Mouse (Mus musculus): ENCODE measurements at regions not wholly inside any gene's neighbourhood (a gene's known extent, or its start where the extent isn't known, plus 50 kb on each side); places are given as distances from the start of the nearest gene placed in this dataset.

DNA sequence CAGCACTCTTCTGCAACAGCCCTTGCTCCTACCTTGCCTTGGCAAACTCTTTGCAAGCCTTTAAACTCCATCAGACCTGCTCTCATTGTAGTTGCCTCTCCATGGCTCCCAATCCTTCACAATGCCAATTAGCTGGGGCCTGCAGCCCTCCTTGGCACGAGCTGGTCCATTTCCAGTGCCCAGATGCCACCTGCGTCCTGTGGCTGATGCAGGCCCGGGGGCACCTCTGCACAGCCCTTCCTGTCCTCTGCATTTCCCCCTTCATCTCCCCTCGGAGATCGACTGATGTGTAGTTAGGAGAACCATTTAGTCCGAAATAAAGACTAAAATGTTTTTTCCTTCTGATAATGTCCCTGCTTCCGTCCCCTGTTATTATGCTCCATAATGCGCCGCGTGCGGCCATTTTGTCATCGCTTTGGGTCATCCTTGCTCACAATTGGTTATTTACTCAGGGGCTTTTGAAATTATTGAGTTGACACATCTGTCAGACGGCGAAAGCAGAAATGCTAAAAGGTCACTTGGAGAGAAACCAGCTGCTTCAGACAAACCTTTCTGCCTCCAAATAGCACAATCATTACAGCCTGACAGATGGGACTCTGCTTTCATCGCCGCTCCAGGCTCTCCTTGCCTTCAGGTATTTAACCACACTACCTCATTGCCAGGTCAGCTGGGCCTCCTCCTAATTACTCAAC is 250.0 kb upstream of the Fam92a start:
- DNase-seq (ENCODE audit: low spot score in 2 of 2) = no peak

DNA sequence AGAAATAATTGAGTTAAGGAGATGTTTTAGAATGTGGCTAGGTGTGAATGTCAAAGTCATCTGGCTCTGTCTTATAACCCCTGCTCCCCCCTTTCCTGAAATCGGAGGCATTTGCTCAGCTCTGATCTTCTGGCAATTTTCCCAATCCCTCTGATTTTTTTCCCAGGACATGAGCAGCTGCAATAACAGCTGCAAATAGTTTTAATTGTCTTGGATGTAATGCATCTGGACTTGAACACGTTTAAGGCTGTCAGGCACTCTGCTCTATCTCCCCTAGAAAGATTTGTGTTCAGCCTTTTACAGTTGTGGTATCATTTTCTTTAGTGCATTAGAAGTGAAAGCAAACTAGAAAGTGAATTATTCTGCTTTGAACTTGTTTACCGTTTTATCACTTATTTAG is 246.3 kb upstream of the Fam92a start:
- DNase-seq (ENCODE audit: low spot score in 2 of 2) = no peak

DNA sequence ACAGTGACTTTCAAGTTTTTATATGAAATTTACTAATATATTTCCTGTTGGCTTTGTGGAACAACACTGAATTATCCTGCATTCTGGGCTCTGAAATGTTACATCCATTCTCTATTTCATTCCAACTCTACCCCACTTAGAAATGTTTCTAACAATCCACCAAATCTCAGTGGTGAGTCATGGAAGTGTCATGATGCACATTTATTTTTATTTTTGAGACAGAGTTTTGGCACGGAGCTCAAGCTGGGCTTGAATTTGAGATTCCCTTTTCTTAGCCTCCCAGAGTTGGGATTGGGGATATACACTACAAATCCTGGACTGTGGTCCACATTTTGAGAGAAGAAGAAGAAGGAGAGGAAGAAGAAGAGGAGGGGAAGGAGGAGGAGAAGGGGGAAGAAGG is 223.5 kb upstream of the Fam92a start:
- DNase-seq (ENCODE audit: low spot score in 2 of 2) = no peak

DNA sequence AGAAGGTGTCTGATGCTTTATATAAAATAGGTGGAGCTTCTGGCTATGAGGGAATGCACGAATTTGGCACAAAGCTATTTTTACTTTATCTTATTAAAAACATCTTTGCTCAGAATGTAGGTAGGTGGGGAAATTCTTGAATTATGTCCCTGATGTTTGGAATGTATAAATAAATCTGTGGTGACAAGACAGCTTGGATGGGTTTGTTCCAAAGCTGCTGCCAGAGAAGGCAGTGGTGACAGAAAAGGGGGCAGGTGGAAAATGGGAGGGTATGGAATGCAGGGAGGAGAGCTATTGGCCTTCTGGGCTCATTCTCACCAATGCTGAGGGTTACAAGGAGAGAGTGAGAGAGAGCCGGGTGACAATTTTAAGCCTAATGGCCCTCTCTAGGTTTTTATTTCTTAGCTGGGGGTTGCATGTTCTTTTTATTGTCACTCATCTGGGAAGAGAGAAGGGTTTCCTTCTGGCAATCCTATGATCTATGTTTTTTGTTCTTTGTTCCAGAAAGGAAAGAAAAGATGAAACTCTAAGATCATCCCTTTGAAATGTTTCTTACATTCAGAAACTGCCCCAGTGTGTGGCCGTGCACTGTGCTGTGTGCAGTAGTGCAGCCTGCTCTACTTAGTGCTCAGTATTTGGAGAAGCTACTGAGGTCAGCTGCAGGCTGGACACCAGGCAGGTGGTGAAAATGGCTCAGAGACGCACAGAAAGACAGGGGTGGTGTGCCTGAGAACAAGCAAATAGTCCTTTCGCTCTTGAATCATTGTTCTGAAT is 205.2 kb upstream of the Fam92a start:
- DNase-seq (ENCODE audit: low spot score in 2 of 2) = no peak

DNA sequence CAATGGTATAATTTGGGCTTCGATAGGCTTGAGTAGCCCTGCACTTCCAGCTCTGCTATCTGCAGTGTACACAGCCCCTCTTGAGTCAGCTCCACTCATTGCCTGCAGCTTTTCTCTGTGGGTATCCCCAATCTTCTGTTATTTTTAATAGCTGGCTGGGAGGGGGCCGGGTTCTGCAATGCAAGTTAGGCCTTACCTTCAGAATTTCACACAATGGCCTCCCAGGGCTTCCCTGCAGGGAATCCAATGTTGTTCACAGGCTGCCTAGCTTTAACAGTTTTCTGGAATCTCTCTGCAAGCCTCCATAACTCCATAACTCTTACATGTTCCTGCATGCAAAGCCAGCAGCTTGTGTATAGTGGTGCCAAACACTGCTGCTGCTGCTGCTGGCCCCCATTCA is 197.7 kb upstream of the Fam92a start:
- no peak for DNase-seq (ENCODE audit: low spot score in 2 of 2)

DNA sequence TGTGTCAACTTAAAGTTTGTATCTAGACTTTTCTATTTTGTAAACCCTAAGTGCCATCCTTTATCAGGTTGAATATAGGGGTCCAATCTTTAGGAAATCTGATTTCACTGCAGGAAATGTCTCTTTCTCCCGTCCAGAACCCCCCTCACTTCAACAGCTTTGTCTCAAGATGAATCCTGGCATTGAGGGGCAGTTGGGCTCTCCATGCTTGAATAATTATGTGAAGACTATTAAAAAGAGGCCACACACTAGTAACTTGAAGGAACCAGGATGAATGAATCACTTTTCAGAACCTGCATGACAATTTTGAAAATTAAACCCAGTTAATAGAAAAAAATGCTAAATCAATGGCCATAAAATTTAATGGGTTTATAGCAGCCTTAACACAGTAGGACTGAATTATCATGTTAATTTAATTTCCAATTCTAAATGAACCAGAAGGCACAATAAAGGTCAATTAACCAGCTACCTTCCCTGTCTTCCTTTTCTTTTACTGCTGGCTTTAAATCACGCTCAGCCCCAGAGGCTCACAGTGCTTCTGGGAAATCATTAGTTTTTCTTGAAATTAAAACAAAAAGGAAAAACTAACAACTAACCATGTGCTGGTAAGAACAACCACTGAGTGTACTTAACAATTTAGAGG is 185.3 kb upstream of the Fam92a start:
- no peak for DNase-seq (ENCODE audit: low spot score in 2 of 2)

DNA sequence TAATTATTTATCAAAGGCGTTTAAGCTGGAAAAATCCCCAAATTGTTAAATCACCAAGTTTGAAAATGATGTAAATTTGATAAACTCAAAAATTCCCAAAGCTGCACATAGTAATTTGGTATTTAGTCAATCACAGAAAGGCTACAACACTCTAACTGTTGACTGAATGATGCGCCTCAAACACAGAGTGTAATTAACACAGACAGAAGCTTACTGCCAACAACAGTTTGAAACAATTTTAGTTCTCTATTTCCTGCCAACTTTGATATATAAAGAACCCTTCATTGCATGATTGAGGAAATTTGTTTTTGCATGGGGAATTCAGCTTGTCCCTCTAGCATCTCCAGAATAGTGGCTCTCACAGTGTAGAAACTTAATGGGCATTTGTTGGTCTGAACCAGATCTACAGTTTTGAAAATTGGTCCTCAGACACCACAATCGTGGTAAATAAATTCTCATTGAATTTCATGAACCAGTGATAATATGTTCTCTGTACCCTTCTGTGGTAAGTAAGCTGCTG is 181.6 kb upstream of the Fam92a start:
- DNase-seq (ENCODE audit: low spot score in 2 of 2) = no peak

DNA sequence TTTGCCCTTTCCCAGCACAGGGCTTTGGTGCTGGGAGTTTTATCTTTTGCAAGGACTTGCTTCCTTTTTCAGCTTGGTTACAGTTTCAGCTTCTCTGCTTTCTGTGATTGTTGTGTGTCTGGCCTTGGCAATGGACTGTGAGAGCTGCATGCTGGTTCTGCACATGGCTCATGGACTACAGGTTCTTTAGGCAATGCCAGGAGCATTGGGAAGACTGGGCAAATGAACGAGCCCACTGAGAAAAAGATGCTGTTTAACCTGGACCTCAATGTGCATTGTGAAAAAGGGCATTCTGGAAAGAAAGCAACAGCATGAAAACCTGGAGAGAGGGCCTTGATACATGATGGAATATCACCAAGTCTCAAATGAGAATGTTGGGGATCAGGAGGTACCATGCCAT is 167.4 kb upstream of the Fam92a start:
- DNase-seq (ENCODE audit: low spot score in 2 of 2) = no peak

DNA sequence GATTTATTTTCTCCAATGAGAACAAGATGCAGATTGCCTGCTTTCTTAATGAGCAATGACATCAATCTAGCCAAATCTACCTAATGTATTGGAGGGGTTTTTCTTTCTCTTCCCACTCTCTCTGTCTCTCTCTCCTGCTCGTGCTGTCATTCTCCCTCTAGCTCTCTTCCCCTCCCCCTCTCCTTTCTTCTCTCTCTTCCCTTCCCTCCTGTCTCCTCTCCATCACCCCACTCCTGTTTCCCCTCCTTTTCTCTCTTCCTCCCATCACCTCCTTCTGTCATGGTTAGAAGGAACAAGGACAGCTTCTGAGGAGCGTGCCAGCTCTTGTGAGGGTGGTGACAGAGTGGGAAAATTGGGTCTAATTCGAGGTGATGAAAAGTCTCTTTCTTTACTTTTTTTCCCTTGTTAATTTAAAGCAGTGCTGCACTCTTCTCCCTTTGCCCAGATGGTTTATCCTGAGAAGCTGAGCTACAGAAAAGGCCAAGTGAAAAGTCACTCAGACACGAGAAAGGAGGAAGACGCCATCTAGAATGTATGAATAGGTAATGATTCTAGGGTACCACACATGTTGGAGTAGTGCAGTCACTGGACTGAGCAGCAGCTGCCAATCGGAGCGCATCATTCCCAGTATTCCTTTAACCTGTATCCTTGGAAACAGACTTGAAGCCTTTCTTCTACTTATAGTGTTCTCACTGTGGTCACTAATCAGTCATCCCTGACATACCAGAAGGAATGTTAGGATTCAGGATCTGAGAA is 163.2 kb upstream of the Fam92a start:
- DNase-seq (ENCODE audit: low spot score in 2 of 2) = no peak

DNA sequence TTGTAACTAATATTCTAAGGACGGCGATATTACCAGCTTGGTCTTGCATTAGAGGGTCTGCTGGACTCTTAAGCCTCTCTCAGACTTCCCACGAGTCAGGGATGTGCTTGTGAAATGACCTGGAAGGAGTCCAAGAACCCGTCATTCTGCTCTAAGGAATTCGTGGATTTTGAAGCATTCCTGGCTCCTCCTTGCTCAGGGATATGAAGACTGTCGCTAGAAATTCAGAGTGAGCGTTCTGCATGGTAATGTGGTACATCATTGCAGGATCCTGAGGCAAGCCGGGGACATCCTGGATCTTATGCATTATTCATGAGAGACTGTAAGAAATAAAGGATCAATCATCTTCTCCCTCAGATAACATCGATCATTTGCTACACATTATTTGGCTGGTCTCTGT is 162.6 kb upstream of the Fam92a start:
- no peak for DNase-seq (ENCODE audit: low spot score in 2 of 2)

DNA sequence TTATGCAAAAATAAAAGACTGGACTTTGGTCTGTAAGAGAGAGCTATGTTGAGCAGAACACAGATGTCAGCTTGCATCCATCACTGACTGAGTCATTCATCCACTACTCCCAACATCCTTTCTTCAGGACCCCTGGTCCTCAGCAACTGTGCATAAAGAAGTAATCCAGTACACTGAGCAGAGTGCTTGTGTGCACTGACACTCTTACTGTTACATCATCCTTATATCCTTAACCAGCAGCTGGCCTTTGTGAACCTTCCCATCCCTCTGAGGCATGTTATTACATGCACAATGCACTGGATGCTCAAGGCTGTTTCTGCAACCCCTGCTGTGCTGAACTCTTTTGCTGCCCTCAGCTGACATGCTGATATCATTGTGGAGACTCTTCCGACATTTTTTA is 144.2 kb upstream of the Fam92a start:
- no peak for DNase-seq (ENCODE audit: low spot score in 2 of 2)

DNA sequence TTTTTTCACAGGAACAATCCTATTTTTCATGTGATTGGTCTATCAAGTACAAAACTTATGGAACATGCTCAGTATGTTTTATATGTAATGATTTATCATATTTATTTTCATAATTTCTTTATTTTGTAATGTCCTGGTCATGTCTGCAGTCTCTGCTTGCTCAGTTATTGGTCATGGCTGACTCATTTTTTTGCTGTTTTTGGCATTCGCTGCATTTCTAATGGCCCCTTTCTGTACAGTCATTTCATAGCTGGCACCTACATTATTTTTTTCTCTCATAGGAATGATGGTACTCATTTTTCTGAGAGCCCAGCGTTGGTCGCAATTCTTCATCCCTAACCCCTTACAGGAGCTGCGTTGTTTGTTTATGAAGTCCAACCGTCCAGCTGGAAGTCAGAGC is 136.5 kb upstream of the Fam92a start:
- DNase-seq (ENCODE audit: low spot score in 2 of 2) = no peak

DNA sequence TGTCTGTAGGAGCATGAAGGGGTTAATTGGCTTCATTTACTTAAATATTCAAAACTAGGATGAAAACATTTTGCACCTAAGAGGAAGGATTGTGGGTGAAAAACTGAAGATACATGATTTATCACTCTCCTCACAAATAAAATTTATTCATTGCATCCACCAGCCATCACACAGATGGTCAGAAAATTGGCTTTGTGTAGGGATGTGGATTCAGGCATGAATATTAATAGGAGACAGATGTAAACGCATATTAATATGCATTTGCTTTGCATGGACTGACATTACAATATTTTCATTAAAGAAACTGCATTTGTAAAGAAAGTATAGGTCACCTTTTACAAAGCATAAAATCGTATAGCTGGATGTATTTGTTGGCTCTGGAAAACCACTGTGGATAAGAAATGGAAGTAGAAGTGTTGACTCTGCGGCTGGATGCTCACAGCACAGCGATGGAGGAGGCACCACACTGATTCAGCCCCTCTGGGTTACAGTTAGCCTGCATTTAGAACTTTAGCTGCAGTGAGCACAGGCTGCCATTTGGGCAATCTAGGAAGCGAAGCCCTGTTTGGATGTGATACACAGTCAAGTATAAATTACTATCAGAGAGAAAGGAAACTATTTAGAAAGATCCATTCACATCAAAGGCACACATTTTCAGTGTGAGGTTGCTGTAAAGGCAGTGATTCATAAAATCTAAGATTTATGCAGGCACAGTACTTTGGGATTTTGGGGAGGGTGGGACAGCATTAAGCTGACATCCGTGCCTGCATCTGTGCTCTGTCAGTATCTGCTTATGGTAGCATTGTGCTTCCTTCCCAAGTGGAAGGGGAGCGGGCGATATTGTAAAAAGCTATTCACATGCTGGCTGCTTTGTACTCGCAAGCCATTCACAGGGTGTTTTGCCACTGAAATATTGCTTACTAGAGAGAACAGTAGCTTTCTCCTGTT is 135.1 kb upstream of the Fam92a start:
- no peak for DNase-seq (ENCODE audit: low spot score in 2 of 2)

DNA sequence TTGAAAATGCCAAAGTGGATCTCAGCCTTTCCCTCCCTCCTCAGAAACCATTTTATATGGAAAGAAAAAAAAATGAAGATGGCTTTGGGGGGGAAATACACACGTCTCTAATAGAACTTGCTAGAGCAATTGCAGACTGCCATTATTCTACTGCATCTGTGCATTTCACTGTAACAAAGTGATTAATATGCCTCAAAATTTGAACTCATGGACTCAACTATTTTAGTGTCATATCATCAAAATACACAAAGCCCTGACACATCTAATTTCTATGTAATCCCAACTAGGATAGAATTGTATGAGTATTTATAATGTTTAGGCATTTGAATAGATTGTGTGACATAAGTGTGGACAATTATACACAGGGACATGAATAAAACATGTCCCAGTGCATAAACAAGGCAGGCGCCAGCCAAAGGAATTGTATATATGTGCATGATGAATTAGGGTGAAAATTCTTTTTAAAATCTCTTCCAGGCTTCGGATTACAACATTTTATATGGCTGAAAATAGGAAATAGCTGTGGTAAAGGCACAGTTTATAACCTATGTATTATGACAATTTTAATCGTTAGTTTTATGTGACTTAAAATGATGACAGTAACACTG is 115.4 kb upstream of the Fam92a start:
- DNase-seq (ENCODE audit: low spot score in 2 of 2) = no peak

DNA sequence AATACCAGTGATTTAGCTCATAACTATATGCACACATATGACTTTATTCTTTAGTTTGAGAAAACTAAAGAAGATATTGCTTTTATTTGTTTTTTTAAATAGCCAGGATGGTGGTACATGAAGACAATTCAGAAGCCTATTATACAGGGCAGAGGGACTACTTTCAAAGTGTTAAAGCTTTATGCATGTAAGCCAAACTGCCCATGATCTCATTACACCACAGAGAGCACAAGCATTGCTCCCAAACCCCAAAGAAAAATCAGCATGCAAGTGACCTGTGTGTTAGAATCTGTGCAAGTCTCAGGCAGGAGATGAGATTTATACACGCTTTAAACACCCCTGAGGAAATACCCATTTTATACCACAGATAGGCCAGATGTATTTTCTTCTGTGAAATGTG is 114.6 kb upstream of the Fam92a start:
- DNase-seq (ENCODE audit: low spot score in 2 of 2) = no peak

DNA sequence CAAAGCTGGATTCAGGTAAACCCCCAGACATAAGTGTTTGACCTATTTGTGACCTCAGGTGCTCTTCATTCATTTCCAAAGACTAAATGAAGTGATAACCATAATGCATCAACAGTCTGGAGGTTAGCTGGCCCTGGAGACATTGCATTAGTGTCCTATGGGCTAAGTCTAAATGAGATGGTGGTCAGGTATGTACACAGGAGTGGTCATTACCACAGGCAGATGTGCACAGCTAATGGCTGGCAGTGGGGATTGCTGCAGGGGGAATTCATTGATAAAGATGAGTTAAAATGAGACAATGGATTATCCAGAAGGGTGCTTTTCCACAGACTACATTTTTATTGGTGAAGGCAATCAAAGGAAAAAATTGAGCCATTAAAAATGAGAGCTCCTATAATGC is 114.2 kb upstream of the Fam92a start:
- no peak for DNase-seq (ENCODE audit: low spot score in 2 of 2)

DNA sequence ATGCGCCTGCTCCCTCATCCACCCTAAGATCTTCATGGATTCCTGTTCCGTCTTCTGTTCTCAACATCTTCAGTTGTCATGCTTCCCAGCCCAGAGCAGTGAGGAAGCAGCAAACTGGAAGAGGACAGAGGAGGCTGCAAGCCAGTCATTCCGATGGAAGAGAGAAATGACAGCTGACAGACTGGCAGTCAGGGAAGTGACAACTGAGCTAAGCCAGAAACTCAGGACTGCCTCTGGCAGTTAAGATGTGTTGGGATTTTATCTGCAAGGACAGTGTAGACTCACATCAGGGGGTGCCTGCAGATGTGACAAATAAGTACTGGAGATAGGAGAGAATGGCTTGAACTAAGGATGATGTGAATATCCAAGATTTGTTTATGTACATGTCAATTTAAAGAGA is 106.1 kb upstream of the Fam92a start:
- no peak for DNase-seq (ENCODE audit: low spot score in 2 of 2)

DNA sequence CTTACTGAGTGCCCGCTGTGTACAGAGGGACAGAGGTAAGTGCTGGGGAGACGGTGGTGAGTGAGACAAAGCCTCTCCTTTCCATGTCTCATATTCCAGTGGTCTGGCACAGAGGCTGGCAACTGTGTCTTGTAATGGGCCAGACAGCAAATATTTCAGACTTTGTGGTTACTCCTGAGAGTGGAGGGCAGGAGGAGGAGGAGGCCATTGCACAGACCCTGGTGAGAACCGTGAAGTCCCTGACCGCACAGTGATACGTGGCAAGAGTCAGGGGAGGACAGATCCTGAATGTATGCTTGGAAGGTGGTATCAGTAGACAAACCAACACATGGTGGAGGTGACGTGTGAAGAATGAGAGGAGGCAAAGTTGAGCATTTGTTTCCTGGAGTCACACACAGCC is 101.6 kb upstream of the Fam92a start:
- DNase-seq (ENCODE audit: low spot score in 2 of 2) = no peak

DNA sequence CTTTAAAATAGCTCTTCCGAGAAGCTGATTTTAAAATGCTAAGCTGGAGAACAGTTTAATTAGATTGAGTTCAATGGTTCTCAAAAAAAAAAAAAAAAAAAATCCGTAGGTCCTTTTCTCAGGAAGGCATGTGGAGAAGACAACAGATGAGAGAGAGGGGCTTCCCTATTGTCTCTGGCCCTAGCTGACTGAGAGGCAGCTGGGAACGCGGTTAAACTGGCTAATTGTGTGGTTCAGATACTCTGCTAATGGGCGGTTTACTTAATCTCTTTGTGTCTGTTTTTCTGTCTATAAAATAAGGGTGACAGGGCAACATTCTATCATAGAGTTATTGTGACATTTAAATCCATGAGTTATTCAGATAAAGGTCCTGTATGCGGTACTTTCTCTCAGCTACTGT is 101.1 kb upstream of the Fam92a start:
- DNase-seq (ENCODE audit: low spot score in 2 of 2) = no peak

DNA sequence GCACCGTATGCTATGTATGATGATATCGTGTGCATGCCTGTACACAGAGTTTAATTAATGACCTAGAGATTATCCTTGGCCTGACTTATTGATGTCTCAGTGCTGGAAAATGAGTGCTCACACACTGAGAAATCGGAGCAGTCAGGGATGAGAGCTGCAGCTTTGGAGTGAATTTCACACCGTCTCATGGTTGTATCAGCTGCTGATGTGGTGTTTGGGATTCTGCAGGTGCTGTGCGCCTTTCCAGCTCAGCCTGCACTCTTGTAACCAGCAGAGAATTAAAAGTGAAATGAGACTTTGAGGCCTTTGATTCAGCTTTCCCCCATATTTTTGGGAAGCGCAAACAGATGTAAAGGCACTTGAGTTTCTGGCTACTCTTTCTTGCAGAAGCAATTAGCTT is 100.6 kb upstream of the Fam92a start:
- DNase-seq (ENCODE audit: low spot score in 2 of 2) = no peak

DNA sequence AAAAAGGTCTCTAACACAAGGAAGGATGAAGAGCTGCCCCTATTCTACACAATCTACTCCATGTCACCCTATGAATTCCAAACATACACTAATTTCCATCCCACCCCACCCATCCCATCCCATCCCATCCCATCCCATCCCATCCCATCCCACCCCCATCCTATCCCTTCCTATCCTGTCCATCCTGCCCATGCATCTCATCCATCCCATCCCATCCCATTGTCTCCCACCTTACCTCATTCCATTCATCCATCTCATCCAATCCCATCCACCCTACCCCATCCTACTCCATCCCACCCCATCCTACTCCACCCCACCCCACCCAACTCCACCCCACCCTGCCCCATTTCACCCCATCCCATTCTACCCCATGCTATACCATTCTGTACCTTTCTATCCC is 91.9 kb upstream of the Fam92a start:
- no peak for DNase-seq (ENCODE audit: low spot score in 2 of 2)

All from natural killer cell, adult 2 months (primary cell).